Mouse (Mus musculus): ENCODE data around the gene Alkbh1. TPM values are rescaled to one million over a fixed set of nuclear protein-coding genes. Genes with fewer than 3 reads are reported as not detected.

The Alkbh1 gene
- total RNA-seq, 2 experiments from 2014 or later, result 19.4 to 21.0 TPM

- peak; percentile 4 to 12 for DNase-seq (ENCODE audit: low spot score in 2 of 2)
These were observed 56.4 kb downstream of the Alkbh1 start for GRCm38 (mm10) chr12:87387171-87388121.

- no peak for DNase-seq (ENCODE audit: low spot score in 2 of 2)
These were observed 58.8 kb downstream of the Alkbh1 start for GRCm38 (mm10) chr12:87385051-87385450.

GRCm38 (mm10) chr12:87381380-87381682 is 62.5 kb downstream of the Alkbh1 start:
- DNase-seq (ENCODE audit: low spot score in 2 of 2), result no peak

- no peak for DNase-seq (ENCODE audit: low spot score in 2 of 2)
These were observed 63.0 kb downstream of the Alkbh1 start for GRCm38 (mm10) chr12:87380586-87381379.

- no peak for DNase-seq (ENCODE audit: low spot score in 2 of 2)
These were observed 64.3 kb downstream of the Alkbh1 start for GRCm38 (mm10) chr12:87379496-87379895.

Small RNA genes within 50 kb of the gene (microRNA-seq; reads per million reads assigned to microRNA genes)
- 102 to 165 reads per million in 2 experiments for gene Mir3068

Other genes with a start within 250 kb of the Alkbh1 start
- 1 to 10 TPM; 3.2 to 3.4 TPM for gene Samd15, start 244.3 kb downstream of the Alkbh1 start, total RNA-seq (2021)
- gene Tmed8, start 243.6 kb downstream of the Alkbh1 start, total RNA-seq (2021), result 10 to 100 TPM; 28.6 to 29.4 TPM
- gene Noxred1, start 205.3 kb downstream of the Alkbh1 start, total RNA-seq (2021), result 1 to 10 TPM; 2.2 to 2.5 TPM
- gene Vipas39, start 177.8 kb downstream of the Alkbh1 start, total RNA-seq (2021), result 10 to 100 TPM; 51.8 to 52.9 TPM
- gene Ahsa1, start 177.5 kb downstream of the Alkbh1 start, total RNA-seq (2021), result 100 to 1,000 TPM; 192 to 196 TPM
- under 1 TPM in 1 of 2 experiments, not detected in 1; 0.20 TPM for gene Ism2, start 144.3 kb downstream of the Alkbh1 start, total RNA-seq (2021)
- gene Sptlc2, start 55.7 kb downstream of the Alkbh1 start, total RNA-seq (2021), result 10 to 100 TPM; 24.6 to 40.9 TPM
- 10 to 100 TPM; 94.4 to 97.2 TPM for gene Slirp, start 121 bp downstream of the Alkbh1 start, total RNA-seq (2021)
- gene Snw1, start 28.3 kb upstream of the Alkbh1 start, total RNA-seq (2021), result 10 to 100 TPM; 62.3 to 68.8 TPM
- not detected for gene Gm5788, start 50.7 kb upstream of the Alkbh1 start, total RNA-seq (2021)
- gene Gm8300, start 70.3 kb upstream of the Alkbh1 start, total RNA-seq (2021), result not detected
- gene Oog1, start 158.7 kb upstream of the Alkbh1 start, total RNA-seq (2021), result not detected
- not detected for gene Gm4027, start 174.9 kb upstream of the Alkbh1 start, total RNA-seq (2021)
- not detected for gene Gm16381, start 200.6 kb upstream of the Alkbh1 start, total RNA-seq (2021)

All from layer of hippocampus, adult 18-20 months (tissue).